Mouse (Mus musculus) macrophage (primary cell): ENCODE measurements around the gene Il2ra. TPM values are rescaled to one million over a fixed set of nuclear protein-coding genes. Genes with fewer than 3 reads are reported as not detected.
"Not testable (repeated sequence)": the region's sequence is repeated elsewhere in the genome, so short reads cannot be mapped to it uniquely, and the experiment has no call there.

ENCODE experiments used
- H3K27ac ChIP-seq: fragments of 350-480 bp; formaldehyde crosslinking; 2 replicates; pipeline ENCODE4 v1.9.0; 2021
- H3K36me3 ChIP-seq: fragments of 350-480 bp; formaldehyde crosslinking; 2 replicates; pipeline ENCODE4 v1.9.0; 2021; ENCODE audit errors: inconsistent target
- H3K4me3 ChIP-seq: fragments of 350-480 bp; formaldehyde crosslinking; 2 replicates; pipeline ENCODE4 v1.9.0; 2021; ENCODE audit errors: inconsistent target
- H3K79me2 ChIP-seq: fragments of 350-480 bp; formaldehyde crosslinking; 2 replicates; pipeline ENCODE4 v1.9.0; 2021; ENCODE audit errors: inconsistent target
- WGBS: methylation state at CpG from one replicate; pipeline ENCODE4 v1.1.7; 2026; ENCODE audit warnings: inconsistent platforms; ENCODE audit not compliant: missing documents; 5-methylcytosine and 5-hydroxymethylcytosine counted together
- polyA plus RNA-seq: library from polyadenylated mRNA; stranded (reverse); fragments of 250-400 nt; gene quantifications from 3 replicates; pipeline ENCODE4 v1.2.4, GENCODE M21; 2018; ENCODE audit warnings: inconsistent platforms

Gene Il2ra
- polyA plus RNA-seq, 1 experiment from 2014 or later = 0.33 TPM

GRCm38 (mm10) chr2:11705201-11706025 lies 62.8 kb downstream of the Il2ra start, which contains the start of gene Il15ra:
Il15ra (plus strand) TSS chr2:11705290.
- Histone ChIP-seq H3K79me2 (peaks cover 13% of the 10 kb centered on the region; the same call in 1 of the 2 replicates), H3K27ac (peak within 1 kb of the TSS; percentile 36), H3K36me3 (no peaks in the 10 kb centered on the region), H3K4me3 (peak within 1 kb of the TSS; percentile 75)
- WGBS = 1% methylated on average over 37 of the region's 37 CpGs

DNA sequence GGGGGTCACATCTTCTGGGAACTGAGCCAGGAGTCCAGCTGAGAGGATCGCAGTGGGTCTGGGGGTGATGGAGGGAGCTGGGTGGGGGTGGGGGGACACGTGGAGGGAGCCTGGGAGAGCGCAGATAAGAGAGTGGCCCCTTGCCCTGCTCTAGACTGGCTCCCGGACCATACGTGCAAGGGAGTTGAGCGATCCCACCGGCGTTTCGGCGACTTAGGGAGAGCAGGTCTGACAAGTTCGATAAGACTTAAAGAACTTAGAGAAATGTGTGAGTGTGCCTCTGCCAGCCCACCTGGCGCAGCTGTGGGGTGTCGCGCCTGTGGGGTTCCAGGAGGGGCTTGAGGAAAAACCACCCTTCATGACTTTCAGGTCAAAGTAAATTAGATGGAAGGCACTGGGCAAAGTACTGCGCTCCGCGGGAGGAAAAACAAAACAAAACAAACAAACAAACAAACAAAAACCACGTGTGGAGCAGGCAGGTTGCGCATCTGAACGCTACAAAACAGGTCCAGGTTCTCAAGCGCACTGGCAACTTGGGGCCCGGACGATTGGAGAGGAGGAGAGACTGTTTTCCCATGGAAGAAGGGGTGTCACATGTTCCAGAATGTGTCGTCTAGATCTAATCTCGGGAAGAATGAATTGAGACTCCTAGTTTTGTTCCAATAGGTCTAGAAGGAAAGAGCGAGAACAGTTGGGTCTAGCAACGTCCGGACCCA lies 63.6 kb downstream of the Il2ra start:
- H3K79me2 ChIP-seq = peaks cover 13% of the 10 kb centered on the region; the same call in 1 of the 2 replicates
- no peaks in the 10 kb centered on the region for H3K36me3 ChIP-seq
- WGBS = 11% methylated on average over 28 of the region's 28 CpGs
- peak overlapping the region; percentile 75 for H3K4me3 ChIP-seq
- H3K27ac ChIP-seq = peak overlapping the region; percentile 36

GRCm38 (mm10) chr2:11706746-11707065 lies 64.1 kb downstream of the Il2ra start:
- H3K27ac ChIP-seq = no peak overlapping the region

GRCm38 (mm10) chr2:11708538-11708937 lies 65.9 kb downstream of the Il2ra start:
- H3K27ac ChIP-seq = peak overlapping the region; percentile 34
- WGBS = 8% methylated on average over 5 of the region's 5 CpGs
- H3K4me3 ChIP-seq = no peak overlapping the region
- H3K79me2 ChIP-seq = peaks cover 13% of the 10 kb centered on the region; the same call in 1 of the 2 replicates
- H3K36me3 ChIP-seq = no peaks in the 10 kb centered on the region

More at GRCm38 (mm10) chr2:11706746-11707065, 64.1 kb downstream of the Il2ra start:
- H3K79me2 ChIP-seq = peaks cover 13% of the 10 kb centered on the region; the same call in 1 of the 2 replicates
- no peaks in the 10 kb centered on the region for H3K36me3 ChIP-seq
- no peak overlapping the region for H3K4me3 ChIP-seq
- WGBS = 79% methylated on average over 6 of the region's 6 CpGs

GRCm38 (mm10) chr2:11710101-11710500 lies 67.5 kb downstream of the Il2ra start:
- not testable (repeated sequence) for H3K27ac ChIP-seq, H3K36me3 ChIP-seq, H3K4me3 ChIP-seq
- WGBS = 64% methylated on average over 4 of the region's 4 CpGs
- H3K79me2 ChIP-seq = peaks cover 13% of the 10 kb centered on the region; the same call in 1 of the 2 replicates

- Histone ChIP-seq H3K4me3 (no peak overlapping the region), H3K79me2 (peaks cover 3% of the 10 kb centered on the region; the same call in 1 of the 2 replicates), H3K36me3 (no peaks in the 10 kb centered on the region), H3K27ac (no peak overlapping the region)
- 96% methylated on average over 6 of the region's 6 CpGs for WGBS
Measured at GRCm38 (mm10) chr2:11712483-11712990, 69.9 kb downstream of the Il2ra start.

DNA sequence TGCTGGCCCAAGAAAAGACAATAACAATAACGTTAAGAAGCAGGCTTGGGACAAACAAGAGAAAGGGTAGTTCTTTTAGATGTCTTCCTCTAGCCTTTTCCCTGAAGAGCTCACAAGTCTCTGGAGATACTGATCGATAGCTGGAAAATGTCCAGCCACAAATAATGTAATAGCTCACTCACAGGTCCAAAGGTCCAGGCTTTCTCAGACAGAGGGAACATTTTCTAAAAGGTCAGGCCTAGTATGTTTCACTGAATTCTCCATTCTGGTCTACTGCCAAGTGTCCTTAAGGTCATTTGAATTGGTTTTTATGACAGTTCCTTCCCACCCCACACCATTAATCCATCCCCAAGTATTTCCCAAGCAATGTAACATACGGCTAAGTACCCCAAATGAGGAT lies 70.4 kb downstream of the Il2ra start:
- Histone ChIP-seq H3K4me3 (no peak overlapping the region), H3K36me3 (peaks cover 1% of the 10 kb centered on the region; the same call in 1 of the 2 replicates), H3K79me2 (peaks cover 3% of the 10 kb centered on the region; the same call in 1 of the 2 replicates), H3K27ac (no peak overlapping the region)
- WGBS = 95% methylated on average over 3 of the region's 3 CpGs

GRCm38 (mm10) chr2:11714535-11714934 lies 71.9 kb downstream of the Il2ra start:
- Histone ChIP-seq H3K36me3 (peaks cover 16% of the 10 kb centered on the region), H3K4me3 (no peak overlapping the region), H3K79me2 (peaks cover 3% of the 10 kb centered on the region; the same call in 1 of the 2 replicates), H3K27ac (no peak overlapping the region)
- 95% methylated on average over 4 of the region's 4 CpGs for WGBS

GRCm38 (mm10) chr2:11718573-11718972 lies 76.0 kb downstream of the Il2ra start:
- 93% methylated on average over 2 of the region's 2 CpGs for WGBS
- Histone ChIP-seq H3K27ac (no peak overlapping the region), H3K4me3 (no peak overlapping the region), H3K79me2 (no peaks in the 10 kb centered on the region), H3K36me3 (peaks cover 39% of the 10 kb centered on the region)

GRCm38 (mm10) chr2:11722564-11722963 lies 80.0 kb downstream of the Il2ra start:
- Histone ChIP-seq H3K27ac (no peak overlapping the region), H3K36me3 (peaks cover 72% of the 10 kb centered on the region), H3K4me3 (no peak overlapping the region), H3K79me2 (no peaks in the 10 kb centered on the region)
- WGBS = 65% methylated on average over 9 of the region's 9 CpGs

DNA sequence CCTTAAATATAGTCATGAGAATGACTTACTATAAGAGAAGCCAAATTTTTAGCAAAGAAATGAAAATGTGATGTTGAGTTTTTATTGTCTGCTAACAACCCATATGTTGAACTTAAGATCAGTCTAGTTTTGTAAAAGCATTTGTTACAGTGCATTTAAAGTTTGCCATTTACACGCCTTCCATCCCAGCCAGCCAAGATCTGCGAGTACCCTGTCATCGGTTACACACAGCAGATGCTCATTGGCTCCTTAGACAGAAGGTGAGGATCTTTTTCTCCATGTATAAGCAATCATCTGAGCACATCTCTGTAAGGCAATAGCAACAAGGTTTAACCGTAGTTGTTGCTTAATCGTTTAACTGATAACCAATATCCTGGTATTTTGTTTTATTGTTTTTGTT lies 85.0 kb downstream of the Il2ra start:
- Histone ChIP-seq H3K27ac (no peak overlapping the region), H3K4me3 (no peak overlapping the region), H3K79me2 (no peaks in the 10 kb centered on the region), H3K36me3 (peaks cover 66% of the 10 kb centered on the region)
- WGBS = 95% methylated on average over 5 of the region's 5 CpGs

- Histone ChIP-seq H3K36me3 (peaks cover 65% of the 10 kb centered on the region), H3K4me3 (no peak overlapping the region), H3K79me2 (no peaks in the 10 kb centered on the region), H3K27ac (no peak overlapping the region)
- 95% methylated on average over 3 of the region's 3 CpGs for WGBS
Measured at GRCm38 (mm10) chr2:11729091-11729490, 86.5 kb downstream of the Il2ra start.

DNA sequence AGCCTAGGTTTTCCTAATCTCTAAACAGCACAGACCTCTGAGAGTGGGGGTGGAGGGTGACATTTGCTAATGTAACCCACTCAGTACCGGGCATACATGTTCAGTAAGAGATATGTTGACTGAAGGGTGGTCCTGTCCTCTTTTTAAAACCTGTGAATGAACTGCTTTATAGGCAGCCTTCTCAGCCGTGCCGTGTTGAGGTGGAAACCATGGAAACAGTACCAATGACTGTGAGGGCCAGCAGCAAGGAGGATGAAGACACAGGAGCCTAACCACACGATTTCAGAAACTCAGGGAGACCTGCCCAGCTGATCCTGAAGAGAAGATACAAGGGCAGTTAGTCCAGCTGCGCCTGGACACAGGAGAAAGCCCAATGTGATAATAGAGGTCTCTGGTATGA lies 90.4 kb downstream of the Il2ra start:
- WGBS = 81% methylated on average over 5 of the region's 5 CpGs
- H3K27ac ChIP-seq = no peak overlapping the region
- H3K4me3 ChIP-seq = no peak overlapping the region
- H3K79me2 ChIP-seq = no peaks in the 10 kb centered on the region
- H3K36me3 ChIP-seq = peaks cover 33% of the 10 kb centered on the region

DNA sequence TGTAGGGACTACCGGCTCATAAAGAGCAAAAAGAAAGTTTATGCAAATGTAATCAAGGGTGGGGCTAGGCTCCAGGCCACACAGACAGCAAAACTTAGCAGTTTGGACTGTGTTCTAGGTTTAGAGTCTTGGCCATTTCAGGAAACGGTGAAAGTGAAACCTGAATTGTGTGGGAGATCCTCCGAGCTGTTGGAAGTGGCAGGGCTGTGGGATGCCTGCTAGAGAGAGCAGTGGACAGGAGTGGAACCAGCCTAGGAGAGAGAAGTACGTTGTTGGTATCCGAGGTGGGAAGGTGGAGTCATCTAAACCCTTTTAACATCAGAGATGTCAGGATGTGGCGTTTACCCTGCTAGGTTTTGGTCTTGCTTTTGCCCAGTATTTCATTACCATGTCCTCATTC lies 93.2 kb downstream of the Il2ra start:
- WGBS = 88% methylated on average over 6 of the region's 6 CpGs
- H3K4me3 ChIP-seq = no peak overlapping the region
- H3K79me2 ChIP-seq = no peaks in the 10 kb centered on the region
- peaks cover 14% of the 10 kb centered on the region; the same call in 1 of the 2 replicates for H3K36me3 ChIP-seq
- no peak overlapping the region for H3K27ac ChIP-seq

DNA sequence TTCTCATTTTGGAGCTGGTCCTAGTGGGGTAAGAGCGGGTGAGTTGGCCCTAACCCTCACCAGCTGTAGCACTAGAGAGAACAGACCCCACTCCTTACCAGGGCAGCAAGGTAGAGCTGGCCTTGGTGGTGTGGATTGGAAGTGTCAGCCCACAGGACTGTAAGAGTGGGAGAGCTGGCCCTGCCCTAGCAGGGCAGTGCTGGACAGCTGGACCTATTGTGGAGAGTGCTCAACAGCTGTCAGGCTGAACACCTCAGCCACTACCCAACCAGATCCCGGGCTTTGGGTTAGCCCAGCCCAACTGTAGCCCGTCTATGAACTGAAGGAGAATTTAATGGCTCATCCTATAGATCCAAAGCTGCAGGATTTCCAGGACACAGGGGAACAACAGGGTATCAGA lies 96.2 kb downstream of the Il2ra start:
- H3K79me2 ChIP-seq = no peaks in the 10 kb centered on the region
- H3K4me3 ChIP-seq = no peak overlapping the region
- peak overlapping the region; percentile 78; the same call in 1 of the 2 replicates for H3K27ac ChIP-seq
- peaks cover 31% of the 10 kb centered on the region for H3K36me3 ChIP-seq
- WGBS = 100% methylated on average over 3 of the region's 3 CpGs
